Mouse (Mus musculus): Measurements from ENCODE around the gene Enpp7.

Enpp7 gene

DNA sequence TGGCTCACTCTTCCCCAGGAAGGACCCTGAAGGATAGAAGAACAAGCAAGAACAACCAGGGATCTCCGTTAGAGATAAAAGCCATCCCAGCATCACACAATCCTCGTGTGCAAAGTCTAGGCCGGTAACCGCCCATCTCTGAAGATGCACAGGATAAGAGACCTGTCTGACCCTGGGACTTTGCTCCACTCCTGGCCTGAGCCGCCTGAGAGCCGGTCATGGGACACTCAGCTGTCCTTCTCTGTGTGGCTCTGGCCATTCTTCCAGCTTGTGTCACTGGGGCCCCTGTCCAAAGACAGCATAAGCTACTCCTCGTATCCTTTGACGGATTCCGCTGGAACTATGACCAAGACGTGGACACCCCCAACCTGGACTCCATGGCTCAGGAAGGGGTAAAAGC, at the start of gene Enpp7:
TSS of gene Enpp7 (plus strand) at position 190 of the 400 bp plus-strand sequence.
- DNase-seq, result no peak

DNA sequence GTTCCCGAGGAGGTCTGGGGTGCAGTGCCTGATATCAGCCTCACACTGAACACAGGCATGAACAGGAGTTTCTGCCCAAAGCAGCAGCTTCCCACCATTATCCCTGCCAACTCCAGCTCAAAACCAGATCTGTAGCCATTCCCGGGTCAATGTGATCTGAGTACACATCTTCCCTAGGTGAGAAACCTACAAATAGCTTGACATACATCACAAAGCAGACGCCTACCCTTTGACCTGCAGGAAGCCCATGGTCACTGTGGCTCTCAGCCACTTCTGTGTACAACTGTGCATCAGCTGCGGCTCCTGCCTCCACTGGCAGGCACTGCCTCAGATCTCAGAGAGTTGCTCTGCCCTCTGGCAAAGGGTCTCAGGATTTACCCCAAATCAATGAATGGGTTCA, 48.3 kb upstream of the Enpp7 start:
- DNase-seq, result peak; percentile 3

DNA sequence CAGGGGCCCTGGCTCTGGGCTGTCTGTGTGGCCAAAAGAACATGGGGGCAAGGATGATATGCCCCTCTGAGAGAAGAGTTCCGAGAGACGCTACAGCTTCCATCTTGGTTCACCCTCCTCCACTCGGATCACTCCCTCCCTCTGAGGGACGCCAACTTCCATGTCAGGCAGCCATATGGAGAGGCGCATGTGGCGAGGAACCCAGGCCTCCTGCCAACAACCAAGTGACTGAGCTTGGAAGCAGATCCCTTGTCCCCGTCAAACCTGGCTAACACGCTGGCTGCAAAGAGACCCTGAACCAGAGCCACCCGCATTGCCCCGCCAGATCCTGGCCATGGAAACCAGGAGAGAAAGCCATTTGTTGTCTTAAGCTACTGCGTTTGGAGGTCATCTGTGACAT, 47.4 kb upstream of the Enpp7 start:
- DNase-seq, result peak; percentile 70

DNA sequence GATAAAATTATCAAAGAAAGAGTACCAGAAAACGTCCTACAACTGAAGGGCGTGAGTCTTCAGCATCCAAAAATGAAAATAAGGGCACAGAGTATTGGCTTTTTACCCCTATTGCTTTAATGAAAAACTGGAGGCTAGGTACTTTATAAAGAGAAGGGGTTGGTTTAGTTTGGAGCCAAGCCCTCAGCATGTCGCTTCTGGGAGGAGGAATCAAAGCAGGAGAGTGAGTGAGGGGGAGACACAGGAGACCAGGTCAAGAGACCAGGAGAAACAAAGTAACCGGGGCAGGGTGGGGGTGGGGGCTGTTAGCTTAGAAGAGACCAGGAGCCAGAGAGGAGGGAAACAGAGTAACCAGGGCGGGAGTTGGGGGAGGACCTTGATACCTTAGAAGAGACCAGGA, 46.7 kb upstream of the Enpp7 start:
- no peak for DNase-seq

DNA sequence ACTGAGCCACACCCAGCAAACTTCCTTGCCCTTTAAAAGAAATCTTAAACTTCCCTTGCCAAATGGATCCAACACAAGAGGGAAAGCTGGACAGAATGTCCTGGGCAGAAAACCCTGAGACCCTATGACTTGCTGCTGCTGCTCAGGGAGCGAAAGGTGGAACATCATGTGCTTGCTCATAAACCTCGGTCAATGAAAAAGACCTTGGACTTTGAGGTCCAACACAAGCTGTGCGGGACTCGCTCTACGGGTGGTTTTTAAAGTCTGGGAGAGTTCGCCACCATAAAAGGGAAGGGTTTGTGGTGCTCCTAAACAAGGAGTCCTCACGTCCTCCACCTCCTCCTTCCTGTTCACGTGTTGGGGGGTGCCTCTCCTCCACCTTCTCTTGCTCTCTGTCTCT, 42.1 kb upstream of the Enpp7 start:
- no peak for DNase-seq

DNA sequence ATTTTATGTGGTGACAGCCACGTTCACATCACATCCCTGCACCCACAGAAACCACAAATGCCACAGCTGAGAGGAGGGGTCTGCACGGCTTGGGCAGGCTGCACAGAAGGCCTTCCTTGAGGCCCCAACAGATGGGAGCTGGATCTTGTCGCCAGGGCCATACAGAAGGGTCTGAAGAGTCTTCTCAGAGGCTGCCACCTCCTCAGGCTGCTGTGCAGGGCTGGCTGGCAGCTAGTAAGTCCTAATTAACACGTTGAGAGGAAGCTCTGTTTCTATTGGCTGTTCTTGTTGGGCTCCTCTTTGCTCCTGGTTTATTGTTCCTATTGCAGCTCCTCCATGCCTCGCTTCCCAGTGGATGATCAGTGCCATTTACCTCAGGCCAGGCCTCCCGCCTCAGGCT, 33.0 kb upstream of the Enpp7 start:
- no peak for DNase-seq

DNA sequence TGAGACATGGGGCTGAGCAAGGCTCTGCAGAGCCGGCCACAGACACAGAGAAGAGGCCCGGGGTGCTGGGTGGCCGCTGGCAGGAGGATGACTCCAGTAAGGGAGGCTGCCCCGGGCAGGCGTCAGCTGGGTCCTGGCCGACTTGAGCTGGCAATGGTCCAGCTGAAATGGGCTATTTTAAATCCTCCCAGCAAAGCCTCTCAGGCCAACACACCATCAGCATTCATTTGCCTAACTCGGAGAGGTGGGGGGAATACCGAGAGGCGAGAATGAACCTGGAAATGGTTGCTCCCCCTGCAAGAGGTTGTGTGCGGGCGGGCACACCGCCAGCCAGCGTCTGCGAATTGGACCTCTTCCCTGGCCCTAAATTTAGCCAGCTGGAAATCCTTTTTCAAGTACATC, 30.9 kb upstream of the Enpp7 start:
- DNase-seq, result peak; percentile 64

DNA sequence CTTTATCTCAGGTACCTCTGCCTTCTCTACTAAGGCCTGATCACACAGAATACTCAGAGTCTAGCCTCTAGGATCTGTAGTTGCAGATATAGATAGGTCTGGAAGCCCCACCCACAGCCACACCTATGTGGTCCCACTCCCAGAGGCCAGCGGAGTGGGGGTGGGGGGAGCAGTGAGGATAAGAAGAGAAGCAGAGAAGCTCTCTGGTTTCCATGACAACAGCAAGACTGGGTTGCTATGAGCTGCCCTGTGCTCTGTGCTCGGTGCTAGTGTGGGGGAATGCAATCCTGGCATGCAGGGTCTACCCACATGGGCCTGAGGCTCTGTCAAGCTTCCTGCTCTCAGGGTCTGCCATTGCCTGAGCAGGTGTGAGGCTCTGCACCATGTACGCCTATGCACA, 27.3 kb upstream of the Enpp7 start:
- DNase-seq, result peak; percentile 60

DNA sequence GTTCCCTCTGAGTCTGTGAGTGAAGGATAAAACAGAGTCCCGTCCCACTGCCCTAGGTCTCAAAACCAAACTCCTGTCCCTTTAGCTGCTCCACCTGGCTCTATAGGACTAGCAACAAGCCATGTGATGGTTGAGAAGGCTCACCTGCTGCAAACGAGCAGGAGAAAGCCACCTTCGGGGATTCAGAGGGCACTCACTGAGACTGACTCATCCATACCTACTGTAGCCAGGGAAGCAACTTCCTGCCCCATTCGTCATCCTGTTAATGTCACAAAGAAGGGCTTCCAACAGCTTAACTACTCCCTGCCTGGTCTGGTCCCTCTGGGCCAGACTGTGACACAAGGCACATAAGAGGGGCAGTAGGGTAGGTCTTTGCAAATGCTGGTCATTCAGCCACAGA, 25.5 kb upstream of the Enpp7 start:
- no peak for DNase-seq

DNA sequence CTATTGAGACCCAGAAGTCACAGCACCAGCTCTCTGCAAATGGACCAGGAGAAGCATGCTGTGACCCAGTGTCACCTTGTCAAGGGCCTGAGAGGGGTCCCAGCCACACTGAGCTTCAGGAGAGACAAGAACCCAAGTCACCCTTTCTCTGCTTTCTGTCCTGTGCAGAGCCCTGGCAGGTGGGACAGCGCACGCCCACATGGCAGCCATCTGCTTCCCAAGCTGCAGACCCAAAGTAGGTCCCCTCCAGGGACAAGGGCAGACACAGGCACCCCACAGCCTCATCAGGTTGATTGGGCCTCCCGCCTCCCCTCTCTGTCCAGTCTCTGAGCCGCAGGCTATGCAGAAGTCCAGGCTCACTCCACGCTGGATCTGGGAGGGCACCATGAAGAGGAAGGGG, 24.1 kb upstream of the Enpp7 start:
- DNase-seq, result no peak

DNA sequence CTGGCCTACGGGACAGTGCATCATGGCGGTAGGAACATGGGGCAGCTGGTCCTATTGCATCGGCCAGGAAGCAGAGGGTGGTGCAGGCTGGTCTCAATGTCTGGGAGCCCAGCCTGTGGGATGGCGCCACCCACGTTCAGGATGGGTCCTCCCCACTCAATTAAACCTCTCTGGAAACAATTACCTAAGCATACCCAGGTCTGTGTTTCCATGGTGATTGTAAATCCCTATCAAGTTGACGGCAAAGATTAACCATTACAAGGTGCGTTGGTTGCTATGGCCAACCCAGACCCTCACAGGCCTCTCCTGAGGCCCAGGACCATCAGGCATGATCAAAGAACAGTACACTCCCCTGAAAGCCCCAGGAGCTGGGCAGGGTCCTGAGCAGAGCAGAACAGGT, 22.9 kb upstream of the Enpp7 start:
- no peak for DNase-seq

DNA sequence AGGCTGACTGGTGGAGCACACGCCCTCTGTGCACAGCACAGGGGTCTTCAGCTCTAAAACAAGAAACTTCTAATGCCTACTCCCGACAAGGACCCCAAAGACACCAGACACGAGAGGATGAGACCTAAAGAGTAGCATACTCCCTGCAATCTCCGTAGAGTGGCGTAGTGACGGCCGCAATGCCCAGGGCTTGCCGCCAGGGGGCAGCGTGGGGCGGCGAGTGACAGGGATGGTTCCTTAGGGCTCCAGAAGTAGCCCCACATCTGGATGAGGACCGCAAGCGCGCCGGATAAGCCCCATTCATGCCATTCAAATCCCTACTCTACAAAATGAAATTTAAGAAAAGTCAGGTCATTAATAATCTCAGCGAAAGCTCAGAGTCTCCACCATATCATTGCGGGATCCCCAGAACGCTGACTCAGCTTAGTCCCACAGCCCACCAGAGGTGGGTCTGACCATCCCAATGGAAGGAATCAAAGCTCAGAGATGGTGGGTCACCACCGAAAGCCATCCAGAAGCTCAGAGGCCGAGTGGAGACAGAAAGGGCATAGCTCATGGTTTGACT, 16.4 kb upstream of the Enpp7 start:
- DNase-seq, result peak; percentile 37

DNA sequence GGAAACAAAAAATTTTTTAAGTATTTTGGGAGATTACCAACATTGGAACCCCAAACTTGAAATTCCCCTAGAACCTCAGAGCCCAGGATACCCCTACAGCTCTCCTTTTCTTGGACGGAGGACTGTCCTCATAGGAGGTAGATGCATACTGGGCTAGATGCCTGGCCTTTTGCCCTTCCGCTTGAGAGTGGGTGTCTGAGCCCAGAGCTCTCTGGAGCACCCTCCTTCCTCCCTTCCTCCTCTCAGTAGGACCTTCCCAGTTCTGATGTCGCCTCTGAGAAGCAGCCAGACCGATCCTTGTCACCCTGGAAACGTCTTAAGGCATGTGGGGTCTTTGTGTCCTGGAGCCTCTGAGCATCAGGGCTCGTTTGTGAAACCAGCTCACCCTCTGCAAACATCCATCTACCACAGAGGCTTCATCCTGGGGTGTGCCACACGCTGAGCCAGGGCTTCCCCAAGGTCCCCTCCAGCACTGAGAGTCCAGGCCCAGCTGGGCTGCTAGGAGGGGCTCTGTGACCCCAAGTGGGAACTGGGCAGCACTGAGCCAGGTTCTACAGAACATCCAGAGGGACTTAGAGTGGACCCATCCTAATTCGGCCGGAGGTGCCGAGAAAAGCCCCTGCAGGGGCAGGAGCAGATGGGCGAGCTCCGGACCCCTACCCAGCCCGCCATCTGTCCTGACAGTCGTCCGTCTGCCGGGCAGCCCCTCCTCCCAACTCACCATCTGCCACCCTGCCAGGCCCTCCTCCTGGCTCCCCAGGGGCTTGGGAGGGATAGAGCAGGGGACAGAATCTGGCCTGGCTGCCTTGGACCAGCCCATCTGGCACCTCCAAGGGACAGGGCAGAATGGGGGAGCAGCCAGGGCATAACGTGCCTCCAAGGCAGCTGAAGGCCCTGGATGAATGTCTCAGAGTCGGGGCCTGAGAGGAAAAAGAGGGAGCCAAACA, 15.3 kb upstream of the Enpp7 start:
- DNase-seq, result no peak

DNA sequence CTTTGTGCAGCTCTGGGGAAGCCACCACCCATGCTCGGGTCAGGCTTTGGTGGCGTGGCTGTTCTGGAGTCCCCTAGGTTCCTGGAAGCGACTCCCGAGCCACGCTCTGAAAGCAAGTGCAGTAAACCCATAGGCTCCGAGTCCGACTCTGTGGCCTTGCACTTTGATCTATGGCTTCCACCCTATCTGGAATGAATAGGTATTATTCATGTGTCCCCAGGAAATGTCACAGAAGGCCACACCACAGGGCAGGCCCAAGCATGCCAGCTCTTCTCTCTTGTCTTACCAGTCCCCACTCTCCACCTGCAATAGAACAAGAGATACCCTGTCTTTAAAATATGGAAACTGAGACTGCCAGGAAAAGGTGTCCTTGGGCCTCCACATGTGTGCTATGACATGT, 13.6 kb upstream of the Enpp7 start:
- DNase-seq, result no peak

DNA sequence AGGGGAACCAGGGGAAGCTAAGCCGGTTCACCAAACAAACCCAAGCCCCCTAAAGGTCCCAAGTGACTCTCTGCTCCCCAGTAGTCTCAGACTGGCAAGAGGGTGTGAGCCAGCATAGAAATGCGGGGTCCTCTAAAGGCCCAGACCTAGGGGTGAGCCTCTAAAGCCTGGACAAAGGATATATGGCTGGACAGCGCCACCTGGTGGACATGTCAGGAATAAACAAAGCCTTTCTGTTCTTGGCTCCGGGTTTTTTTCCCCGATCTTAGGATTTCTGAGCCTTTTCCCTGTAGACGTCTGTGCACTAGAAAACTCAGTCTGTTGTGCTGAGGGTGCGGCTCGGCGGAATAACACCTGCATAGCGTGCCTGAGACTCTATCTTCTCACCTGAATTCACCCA, 12.6 kb upstream of the Enpp7 start:
- DNase-seq, result peak; percentile 80

DNA sequence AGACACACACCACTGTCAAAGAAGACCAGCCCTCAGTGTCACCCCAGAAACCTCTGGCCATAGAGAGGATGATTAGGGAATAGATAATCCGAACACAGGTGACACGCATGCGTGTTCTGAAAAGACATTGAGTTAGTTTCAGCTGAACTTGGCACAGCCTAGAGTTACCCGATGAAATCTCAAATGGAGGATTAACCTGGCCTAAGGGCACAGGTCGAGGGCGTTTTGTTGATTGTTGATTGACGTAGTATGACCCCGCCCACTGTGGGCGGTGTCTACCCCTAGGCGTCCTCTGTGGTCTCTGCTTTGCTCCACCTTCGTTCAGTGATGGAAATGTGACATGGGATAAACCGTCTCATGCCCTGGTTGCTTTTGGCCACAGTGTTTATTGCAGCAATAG, 12.1 kb upstream of the Enpp7 start:
- DNase-seq, result no peak

DNA sequence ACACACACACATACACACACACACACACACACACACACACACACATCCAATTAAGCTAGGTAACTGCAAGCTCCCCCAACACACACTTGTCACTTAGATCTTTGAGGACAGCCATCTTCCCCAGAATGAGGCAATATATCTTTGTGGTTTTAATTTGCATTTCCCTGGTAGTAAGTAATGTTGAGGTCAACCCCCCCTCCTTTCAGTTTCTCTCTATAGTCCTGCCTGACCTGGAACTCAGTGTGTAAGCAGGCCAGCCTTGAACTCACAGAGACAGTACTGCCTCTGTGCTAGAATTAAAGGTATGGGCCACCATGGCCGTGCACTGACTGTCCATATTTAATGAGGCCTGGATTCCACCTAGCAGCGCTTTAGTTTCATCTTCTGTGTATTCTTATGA, 7.6 kb upstream of the Enpp7 start:
- DNase-seq, result no peak

DNA sequence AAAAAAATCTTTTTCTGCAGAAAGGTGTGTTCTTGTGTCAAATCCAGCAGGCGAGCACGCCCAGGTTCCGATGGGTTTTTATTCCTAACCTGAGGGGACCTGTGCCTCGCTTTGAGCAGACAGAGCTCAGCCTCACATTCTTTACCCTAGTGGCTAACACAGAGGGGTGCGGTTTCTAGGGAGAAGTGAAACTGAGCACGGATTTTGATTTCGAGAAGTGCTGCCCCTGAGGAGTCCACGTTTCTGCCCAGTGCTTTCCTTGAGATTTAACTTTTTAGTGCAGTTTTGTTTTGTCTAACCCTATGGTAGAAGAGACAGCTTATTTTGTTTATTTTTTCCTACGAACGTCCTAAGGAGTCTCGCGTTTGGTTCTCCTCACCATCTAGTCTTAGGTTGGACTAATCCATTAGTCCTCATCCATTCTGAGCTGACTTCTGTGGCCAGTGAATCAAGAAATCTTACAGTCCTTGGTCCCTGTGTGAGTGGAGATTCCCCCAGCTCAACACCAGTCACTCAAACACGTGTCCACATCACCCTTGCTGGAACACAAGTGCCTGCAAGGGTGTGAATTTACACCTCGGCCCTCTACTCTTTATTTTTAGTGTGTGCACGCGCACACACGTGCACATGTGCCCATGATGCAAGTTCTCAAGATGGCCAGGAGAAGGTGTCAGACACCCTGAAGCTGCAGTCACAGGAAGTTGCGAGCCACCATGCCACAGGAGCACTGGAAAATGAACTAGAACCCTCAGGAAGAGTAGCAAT, 6.8 kb upstream of the Enpp7 start:
- no peak for DNase-seq

DNA sequence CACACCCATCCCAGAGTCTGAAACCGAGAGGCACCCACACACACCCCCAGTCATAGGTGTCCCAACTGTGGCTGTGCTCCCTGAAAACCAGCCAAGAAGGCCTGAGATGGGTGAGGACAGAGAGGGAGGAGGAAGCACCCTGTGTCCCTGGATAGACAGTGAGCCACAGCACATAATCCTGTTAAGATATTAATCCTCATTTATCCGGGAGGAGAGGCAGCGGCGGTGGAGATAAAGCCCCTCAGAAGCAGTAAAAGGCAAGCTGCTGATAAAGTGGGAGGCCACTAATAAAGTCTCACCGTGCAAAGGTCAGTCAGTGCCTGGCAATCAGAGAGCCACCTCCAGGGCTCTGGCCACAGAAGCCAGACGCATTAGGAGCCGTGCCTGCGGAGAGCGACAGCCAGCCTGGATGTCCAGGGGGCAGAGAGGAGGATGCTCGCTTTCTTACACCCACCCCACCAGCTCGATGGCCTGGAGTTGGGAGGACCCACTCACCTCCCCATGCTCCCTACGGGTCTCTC, 5.3 kb upstream of the Enpp7 start:
- no peak for DNase-seq

DNA sequence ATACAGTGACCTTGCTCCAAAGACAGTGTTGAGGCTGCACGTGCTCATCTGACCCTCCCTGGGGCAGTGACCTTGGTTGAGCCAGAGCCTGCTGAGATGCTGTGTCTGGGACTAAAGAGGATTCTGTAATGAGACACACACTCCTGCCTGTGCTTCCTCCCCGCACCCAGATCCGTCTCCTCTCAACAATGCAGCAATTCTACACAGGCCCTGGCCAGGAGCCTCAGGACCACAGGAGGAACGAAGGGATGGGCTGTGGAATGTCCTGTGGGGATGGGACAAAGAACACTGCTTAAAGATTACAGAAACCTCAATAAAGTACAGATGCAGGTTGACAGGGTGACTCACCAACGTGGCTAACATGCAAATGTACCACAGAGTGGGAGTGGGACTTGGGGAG, 2.4 kb upstream of the Enpp7 start:
- DNase-seq, result no peak

DNA sequence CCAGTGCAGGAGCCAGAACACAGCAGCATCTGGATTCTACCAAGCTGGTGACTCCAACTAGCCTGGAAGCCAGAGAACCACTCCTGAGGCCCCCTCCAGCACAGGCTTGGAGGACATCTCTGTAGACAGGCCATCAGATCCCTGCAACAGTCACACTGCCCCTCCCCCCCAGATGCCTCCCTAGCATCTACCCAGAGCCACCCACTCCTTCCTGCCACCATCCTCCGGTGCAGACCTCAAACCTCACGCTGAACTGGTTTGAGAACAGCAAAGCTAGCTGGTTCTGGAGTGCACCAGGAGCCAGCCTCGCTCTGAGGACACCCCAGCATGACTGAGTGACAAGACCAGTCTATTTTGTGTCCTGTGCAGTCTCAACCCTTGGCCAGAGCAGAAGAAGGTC, 4.8 kb downstream of the Enpp7 start:
- DNase-seq, result no peak

DNA sequence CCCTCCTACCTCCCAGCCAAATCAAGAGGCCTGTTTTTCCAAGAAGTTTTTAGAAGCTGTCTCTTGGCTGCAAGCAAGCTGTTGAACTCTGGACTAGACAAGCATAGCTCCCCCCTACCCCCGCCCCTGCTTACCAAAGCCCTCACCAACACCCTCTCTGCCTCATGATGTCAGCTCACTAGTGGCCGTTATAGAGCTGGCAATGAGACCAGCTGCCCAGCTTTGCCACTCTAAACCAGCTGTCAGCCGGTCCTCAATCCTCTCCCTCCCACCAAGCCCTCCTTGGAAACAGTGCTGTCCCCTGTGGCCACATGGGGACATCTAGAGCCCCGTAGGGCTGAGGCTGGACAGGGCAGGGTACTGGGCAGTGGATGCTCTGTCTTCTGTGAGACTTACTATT, 7.5 kb downstream of the Enpp7 start:
- DNase-seq, result no peak

DNA sequence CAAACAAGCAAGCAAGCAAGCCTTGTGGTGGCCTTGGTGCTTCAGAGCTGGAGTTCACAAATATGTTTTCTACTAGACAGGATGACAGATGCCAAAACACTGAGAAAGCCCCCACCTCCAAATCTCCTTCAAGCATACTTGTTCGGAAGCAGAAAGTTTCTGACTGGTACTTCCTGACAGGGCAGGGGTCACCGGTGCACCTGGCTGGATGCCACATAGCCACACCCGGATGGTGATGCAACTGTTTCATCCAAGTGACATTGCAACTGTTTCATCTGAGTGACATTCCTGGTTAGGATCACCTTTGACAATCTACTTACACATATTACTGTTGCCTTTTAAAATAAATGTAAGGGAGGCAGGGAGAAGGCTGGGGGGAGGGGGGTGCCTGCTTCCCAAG, 9.2 kb downstream of the Enpp7 start:
- no peak for DNase-seq
